Comparison of ENCODE assay signal across 31 mouse cellular contexts in genomic region chr8:91876161-91876560, GRCm38 (mm10).
DNase-seq lines count a peak whose midpoint lies in the region; ATAC-seq and TF ChIP-seq lines count a peak whose summit lies in the region.
"Had no signal": no experiment of that assay in that cellular context is flagged by ENCODE, and none has a peak within 500 bp of the region (broad histone marks: within the 10 kb centered on the region; RNA-seq: fewer than 3 reads in every experiment).

No protein-coding gene starts in this region.

- H3K27me3 ChIP-seq in forebrain, embryonic 10.5 days (ENCODE audit: poor library complexity, severe bottlenecking): peaks cover 98% of the 10 kb centered on the region
- H3K27me3 ChIP-seq in forebrain, postnatal 0 days (ENCODE audit: insufficient read depth, low read length): no peaks in the 10 kb centered on the region; the same call in 1 of the 2 replicates
- peaks cover 10% of the 10 kb centered on the region; the same call in 1 of the 2 replicates for H3K27me3 ChIP-seq in midbrain, embryonic 11.5 days (ENCODE audit: control insufficient read depth, insufficient read depth, low read length)
- H3K27me3 ChIP-seq in midbrain, embryonic 15.5 days (replicated peaks): peaks cover 12% of the 10 kb centered on the region
- no peaks in the 10 kb centered on the region for H3K27me3 ChIP-seq in embryonic facial prominence, embryonic 11.5 days (ENCODE audit: control insufficient read depth, insufficient read depth, low read length)
- H3K27me3 ChIP-seq in lung, postnatal 0 days (replicated peaks; ENCODE audit: insufficient read depth, low read length): no peaks in the 10 kb centered on the region
- H3K27me3 ChIP-seq: CH12.LX had no signal

- H3K36me3 ChIP-seq in forebrain, embryonic 10.5 days (replicated peaks): no peaks in the 10 kb centered on the region
- H3K36me3 ChIP-seq in forebrain, postnatal 0 days (ENCODE audit: insufficient read depth): no peaks in the 10 kb centered on the region
- H3K36me3 ChIP-seq in midbrain, embryonic 11.5 days (ENCODE audit: control insufficient read depth, insufficient read depth, low read length): no peaks in the 10 kb centered on the region
- no peaks in the 10 kb centered on the region for H3K36me3 ChIP-seq in midbrain, embryonic 15.5 days (replicated peaks)
- no peaks in the 10 kb centered on the region for H3K36me3 ChIP-seq in embryonic facial prominence, embryonic 11.5 days (replicated peaks; ENCODE audit: control insufficient read depth, insufficient read depth, low read depth, low read length)
- no peaks in the 10 kb centered on the region for H3K36me3 ChIP-seq in lung, postnatal 0 days (ENCODE audit: insufficient read depth, low read length)
- H3K36me3 ChIP-seq: embryonic facial prominence, embryonic 15.5 days; limb, embryonic 10.5 days; limb, embryonic 15.5 days; liver, embryonic 13.5 days; stomach, embryonic 15.5 days had no signal

- peak; percentile 39 for DNase-seq in forebrain, embryonic 10.5 days (ENCODE audit: extremely low spot score, low spot score)
- no peak for DNase-seq in forebrain, postnatal 0 days
- peak; percentile 91 for DNase-seq in midbrain, embryonic 11.5 days (ENCODE audit: low spot score, missing footprints)
- no peak for DNase-seq in embryonic facial prominence, embryonic 11.5 days (ENCODE audit: low spot score)
- peak; percentile 60 for DNase-seq in retina, postnatal 1 day
- no peak for DNase-seq in lung, postnatal 0 days (ENCODE audit: low spot score)
- DNase-seq in layer of hippocampus, postnatal 10 days (ENCODE audit: low spot score in 2 of 2): no peak
- DNase-seq: adrenal gland, postnatal 25 days; cerebellum, adult 18-20 months; cerebellum, postnatal 10 days; gastrocnemius, adult 2 months; gastrocnemius, postnatal 36 days; heart, adult 18-20 months; heart, postnatal 36 days; kidney, adult 8-10 months; liver, embryonic 13.5 days; lung, adult 18-20 months; lung, postnatal 10 days; thymus, postnatal 14 days had no signal

- no peak for ATAC-seq in forebrain, postnatal 0 days
- ATAC-seq in midbrain, embryonic 11.5 days (ENCODE audit: low FRiP score): peak; percentile 43
- ATAC-seq in midbrain, embryonic 15.5 days (replicated peaks): no peak
- 0 out of 2 replicates have a peak, but pooled peaks have one; percentile 57 for ATAC-seq in embryonic facial prominence, embryonic 11.5 days (replicated peaks; ENCODE audit: insufficient number of reproducible peaks, low FRiP score, low TSS enrichment, low read depth)
- no peak for ATAC-seq in lung, postnatal 0 days
- ATAC-seq: forebrain, embryonic 14.5 days; hindbrain, embryonic 16.5 days; intestine, embryonic 16.5 days had no signal

- H3K9ac ChIP-seq in forebrain, postnatal 0 days: no peak overlapping the region
- no peak overlapping the region for H3K9ac ChIP-seq in midbrain, embryonic 11.5 days (ENCODE audit: low read length)
- no peak overlapping the region for H3K9ac ChIP-seq in midbrain, embryonic 15.5 days
- H3K9ac ChIP-seq in embryonic facial prominence, embryonic 11.5 days (replicated peaks; ENCODE audit: low read length): no peak overlapping the region
- no peak overlapping the region for H3K9ac ChIP-seq in lung, postnatal 0 days (replicated peaks; ENCODE audit: low read depth)
- H3K9ac ChIP-seq: embryonic facial prominence, embryonic 15.5 days; limb, embryonic 15.5 days; liver, embryonic 13.5 days; stomach, embryonic 15.5 days had no signal

- WGBS in forebrain, embryonic 10.5 days: 29% methylated on average over 15 of the region's 15 CpGs
- 21% methylated on average over 15 of the region's 15 CpGs for WGBS in forebrain, postnatal 0 days
- 14% methylated on average over 15 of the region's 15 CpGs for WGBS in midbrain, embryonic 11.5 days
- 18% methylated on average over 15 of the region's 15 CpGs for WGBS in midbrain, embryonic 15.5 days
- 57% methylated on average over 15 of the region's 15 CpGs for WGBS in embryonic facial prominence, embryonic 11.5 days
- 47% methylated on average over 15 of the region's 15 CpGs for WGBS in lung, postnatal 0 days

- no peak overlapping the region for H3K27ac ChIP-seq in forebrain, embryonic 10.5 days
- no peak overlapping the region for H3K27ac ChIP-seq in forebrain, postnatal 0 days (ENCODE audit: low read depth, low read length)
- H3K27ac ChIP-seq in midbrain, embryonic 11.5 days (ENCODE audit: low read depth, low read length): no peak overlapping the region
- H3K27ac ChIP-seq in midbrain, embryonic 15.5 days: no peak overlapping the region
- no peak overlapping the region for H3K27ac ChIP-seq in embryonic facial prominence, embryonic 11.5 days (replicated peaks; ENCODE audit: low read depth, low read length)
- no peak overlapping the region for H3K27ac ChIP-seq in lung, postnatal 0 days (ENCODE audit: low read length)
- H3K27ac ChIP-seq: embryonic facial prominence, embryonic 15.5 days; gastrocnemius, adult 2 months; kidney, postnatal 0 days; limb, embryonic 10.5 days; limb, embryonic 15.5 days; liver, embryonic 13.5 days; macrophage; stomach, embryonic 15.5 days had no signal

- H3K9me3 ChIP-seq in forebrain, embryonic 10.5 days: no peaks in the 10 kb centered on the region
- H3K9me3 ChIP-seq in forebrain, postnatal 0 days (ENCODE audit: low read length): no peaks in the 10 kb centered on the region
- H3K9me3 ChIP-seq in midbrain, embryonic 11.5 days (ENCODE audit: control insufficient read depth, low read length): no peaks in the 10 kb centered on the region
- H3K9me3 ChIP-seq in midbrain, embryonic 15.5 days: no peaks in the 10 kb centered on the region
- H3K9me3 ChIP-seq in embryonic facial prominence, embryonic 11.5 days (replicated peaks; ENCODE audit: control insufficient read depth, low read length): no peaks in the 10 kb centered on the region
- H3K9me3 ChIP-seq in lung, postnatal 0 days (ENCODE audit: low read length): no peaks in the 10 kb centered on the region
- H3K9me3 ChIP-seq: embryonic facial prominence, embryonic 15.5 days; limb, embryonic 10.5 days; limb, embryonic 15.5 days; liver, embryonic 13.5 days; stomach, embryonic 15.5 days had no signal

- TF ChIP-seq EP300 in lung, postnatal 0 days (IDR thresholded peaks at IDR 0.05): no peak

- peaks cover 36% of the 10 kb centered on the region for H3K4me1 ChIP-seq in forebrain, embryonic 10.5 days
- H3K4me1 ChIP-seq in forebrain, postnatal 0 days (ENCODE audit: insufficient read depth): no peaks in the 10 kb centered on the region
- H3K4me1 ChIP-seq in midbrain, embryonic 11.5 days (ENCODE audit: control insufficient read depth, insufficient read depth, low read length): peaks cover 27% of the 10 kb centered on the region
- peaks cover 13% of the 10 kb centered on the region for H3K4me1 ChIP-seq in midbrain, embryonic 15.5 days
- no peaks in the 10 kb centered on the region for H3K4me1 ChIP-seq in embryonic facial prominence, embryonic 11.5 days (ENCODE audit: control insufficient read depth, insufficient read depth, low read length)
- no peaks in the 10 kb centered on the region; the same call in 1 of the 2 replicates for H3K4me1 ChIP-seq in lung, postnatal 0 days (ENCODE audit: insufficient read depth, low read depth, low read length)

- H3K4me2 ChIP-seq in forebrain, postnatal 0 days (ENCODE audit: low read depth): no peak overlapping the region
- H3K4me2 ChIP-seq in midbrain, embryonic 11.5 days: no peak overlapping the region
- no peak overlapping the region for H3K4me2 ChIP-seq in midbrain, embryonic 15.5 days
- H3K4me2 ChIP-seq in embryonic facial prominence, embryonic 11.5 days (ENCODE audit: low read depth, low read length): no peak overlapping the region
- no peak overlapping the region for H3K4me2 ChIP-seq in lung, postnatal 0 days (replicated peaks; ENCODE audit: low read depth, low read length)
- H3K4me2 ChIP-seq: embryonic facial prominence, embryonic 15.5 days; heart, embryonic 11.5 days; limb, embryonic 15.5 days; liver, embryonic 13.5 days; stomach, embryonic 15.5 days had no signal

- H3K4me3 ChIP-seq in forebrain, embryonic 10.5 days: no peak overlapping the region
- H3K4me3 ChIP-seq in forebrain, postnatal 0 days (ENCODE audit: low read depth, low read length): no peak overlapping the region
- H3K4me3 ChIP-seq in midbrain, embryonic 11.5 days (ENCODE audit: low read depth, low read length): no peak overlapping the region
- H3K4me3 ChIP-seq in midbrain, embryonic 15.5 days: no peak overlapping the region
- H3K4me3 ChIP-seq in embryonic facial prominence, embryonic 11.5 days (ENCODE audit: low read depth, low read length): no peak overlapping the region
- H3K4me3 ChIP-seq in lung, postnatal 0 days (ENCODE audit: low read depth, low read length): no peak overlapping the region
- H3K4me3 ChIP-seq: embryonic facial prominence, embryonic 15.5 days; gastrocnemius, adult 2 months; limb, embryonic 10.5 days; limb, embryonic 15.5 days; liver, embryonic 13.5 days; stomach, embryonic 15.5 days had no signal

- no peak for TF ChIP-seq CTCF in forebrain, postnatal 0 days (IDR thresholded peaks at IDR 0.05; ENCODE audit: low read depth)
- TF ChIP-seq CTCF in lung, postnatal 0 days (IDR thresholded peaks at IDR 0.05): no peak

Comparison
In these comparisons a context has a peak if more than half of its experiments do, and no peak if none do; other contexts are left out.
1. DNase-seq: peak in forebrain, embryonic 10.5 days (single experiment), midbrain, embryonic 11.5 days (single experiment) and retina, postnatal 1 day (single experiment); none in forebrain, postnatal 0 days (single experiment), embryonic facial prominence, embryonic 11.5 days (single experiment), lung, postnatal 0 days (single experiment) and layer of hippocampus, postnatal 10 days (0 of 2).
2. ATAC-seq: peak in midbrain, embryonic 11.5 days (single experiment) and embryonic facial prominence, embryonic 11.5 days (single experiment); none in forebrain, postnatal 0 days (single experiment), midbrain, embryonic 15.5 days (single experiment) and lung, postnatal 0 days (single experiment).